8 mouse cellular contexts compared by ENCODE assay signal in genomic region chr11:94564437-94565150, GRCm38 (mm10). TPM values are rescaled to one million over a fixed set of nuclear protein-coding genes. Genes with fewer than 3 reads are reported as not detected.
DNase-seq lines count a peak whose midpoint lies in the region; ATAC-seq and TF ChIP-seq lines count a peak whose summit lies in the region.

Chad (plus strand) TSS chr11:94565047.

- H3K9ac ChIP-seq in forebrain, embryonic 13.5 days, result peak within 1 kb of the TSS; percentile 37
- peak within 1 kb of the TSS; percentile 43 for H3K9ac ChIP-seq in hindbrain, embryonic 12.5 days
- H3K9ac ChIP-seq in limb, embryonic 13.5 days, result peak within 1 kb of the TSS; percentile 54
- H3K9ac ChIP-seq in midbrain, embryonic 11.5 days (ENCODE audit: low read length), result peak within 1 kb of the TSS; percentile 46
- peak within 1 kb of the TSS; percentile 43 for H3K9ac ChIP-seq in stomach, postnatal 0 days (ENCODE audit: low read length)

- peaks cover 26% of the 10 kb centered on the region for H3K27me3 ChIP-seq in forebrain, embryonic 13.5 days
- H3K27me3 ChIP-seq in hindbrain, embryonic 12.5 days, result peaks cover 34% of the 10 kb centered on the region
- peaks cover 32% of the 10 kb centered on the region for H3K27me3 ChIP-seq in limb, embryonic 13.5 days
- H3K27me3 ChIP-seq in midbrain, embryonic 11.5 days (ENCODE audit: control insufficient read depth, insufficient read depth, low read length), result peaks cover 21% of the 10 kb centered on the region
- H3K27me3 ChIP-seq in stomach, postnatal 0 days (ENCODE audit: control insufficient read depth, insufficient read depth, low read length), result no peaks in the 10 kb centered on the region

- peak within 1 kb of the TSS; percentile 61 for H3K4me2 ChIP-seq in forebrain, embryonic 13.5 days
- peak within 1 kb of the TSS; percentile 51 for H3K4me2 ChIP-seq in hindbrain, embryonic 12.5 days (replicated peaks)
- peak within 1 kb of the TSS; percentile 61 for H3K4me2 ChIP-seq in limb, embryonic 13.5 days (replicated peaks)
- peak within 1 kb of the TSS; percentile 42 for H3K4me2 ChIP-seq in midbrain, embryonic 11.5 days
- peak within 1 kb of the TSS; percentile 52 for H3K4me2 ChIP-seq in stomach, postnatal 0 days (replicated peaks; ENCODE audit: low read depth)

- H3K4me3 ChIP-seq in forebrain, embryonic 13.5 days, result peak within 1 kb of the TSS; percentile 23
- H3K4me3 ChIP-seq in hindbrain, embryonic 12.5 days, result peak within 1 kb of the TSS; percentile 26
- H3K4me3 ChIP-seq in limb, embryonic 13.5 days, result peak within 1 kb of the TSS; percentile 32
- H3K4me3 ChIP-seq in midbrain, embryonic 11.5 days (ENCODE audit: low read depth, low read length), result peak within 1 kb of the TSS; percentile 9; the same call in 1 of the 2 replicates
- H3K4me3 ChIP-seq in stomach, postnatal 0 days (ENCODE audit: low read depth, low read length), result peak within 1 kb of the TSS; percentile 23

- H3K4me1 ChIP-seq in forebrain, embryonic 13.5 days, result peaks cover 14% of the 10 kb centered on the region
- peaks cover 19% of the 10 kb centered on the region for H3K4me1 ChIP-seq in hindbrain, embryonic 12.5 days
- H3K4me1 ChIP-seq in limb, embryonic 13.5 days, result peaks cover 28% of the 10 kb centered on the region
- H3K4me1 ChIP-seq in midbrain, embryonic 11.5 days (ENCODE audit: control insufficient read depth, insufficient read depth, low read length), result peaks cover 4% of the 10 kb centered on the region; the same call in 1 of the 2 replicates
- 0 out of 2 replicates have a peak, but pooled peaks cover 3% of the 10 kb centered on the region for H3K4me1 ChIP-seq in stomach, postnatal 0 days (replicated peaks; ENCODE audit: control insufficient read depth, insufficient read depth)

- H3K9me3 ChIP-seq in forebrain, embryonic 13.5 days (replicated peaks), result no peaks in the 10 kb centered on the region
- H3K9me3 ChIP-seq in hindbrain, embryonic 12.5 days (replicated peaks), result no peaks in the 10 kb centered on the region
- no peaks in the 10 kb centered on the region for H3K9me3 ChIP-seq in limb, embryonic 13.5 days
- H3K9me3 ChIP-seq in midbrain, embryonic 11.5 days (ENCODE audit: control insufficient read depth, low read length), result no peaks in the 10 kb centered on the region
- H3K9me3 ChIP-seq in stomach, postnatal 0 days (ENCODE audit: control insufficient read depth, low read length), result no peaks in the 10 kb centered on the region

- DNase-seq in urinary bladder, postnatal 25 days (ENCODE audit: low spot score), result peak; percentile 39
- no peak for DNase-seq in urinary bladder, postnatal 10 days (ENCODE audit: low spot score)
- DNase-seq in midbrain, embryonic 11.5 days (ENCODE audit: low spot score, missing footprints), result peak; percentile 89
- DNase-seq in stomach, postnatal 0 days (ENCODE audit: low spot score), result peak; percentile 91
- no peak for DNase-seq in frontal cortex, adult 2 months (ENCODE audit: extremely low spot score in 1 of 2, low spot score in 1 of 2)

- H3K36me3 ChIP-seq in forebrain, embryonic 13.5 days (ENCODE audit: poor library complexity, severe bottlenecking), result 0 out of 2 replicates have a peak, but pooled peaks cover 3% of the 10 kb centered on the region
- no peaks in the 10 kb centered on the region for H3K36me3 ChIP-seq in hindbrain, embryonic 12.5 days
- peaks cover 19% of the 10 kb centered on the region for H3K36me3 ChIP-seq in limb, embryonic 13.5 days
- H3K36me3 ChIP-seq in midbrain, embryonic 11.5 days (ENCODE audit: control insufficient read depth, insufficient read depth, low read length), result no peaks in the 10 kb centered on the region
- H3K36me3 ChIP-seq in stomach, postnatal 0 days (ENCODE audit: control insufficient read depth, insufficient read depth, low read length), result no peaks in the 10 kb centered on the region

- WGBS in forebrain, embryonic 13.5 days, result under 1% methylated on average over 35 of the region's 35 CpGs
- 4% methylated on average over 35 of the region's 35 CpGs for WGBS in hindbrain, embryonic 12.5 days
- WGBS in limb, embryonic 13.5 days, result 3% methylated on average over 35 of the region's 35 CpGs
- WGBS in midbrain, embryonic 11.5 days, result 4% methylated on average over 35 of the region's 35 CpGs
- WGBS in stomach, postnatal 0 days, result 12% methylated on average over 35 of the region's 35 CpGs

- no peak for TF ChIP-seq EP300 in stomach, postnatal 0 days (optimal IDR thresholded peaks at IDR 0.05)

- H3K27ac ChIP-seq in forebrain, embryonic 13.5 days, result no peak within 1 kb of the TSS
- H3K27ac ChIP-seq in hindbrain, embryonic 12.5 days, result no peak within 1 kb of the TSS
- peak within 1 kb of the TSS; percentile 70 for H3K27ac ChIP-seq in limb, embryonic 13.5 days
- H3K27ac ChIP-seq in midbrain, embryonic 11.5 days (ENCODE audit: low read depth, low read length), result no peak within 1 kb of the TSS
- peak within 1 kb of the TSS; percentile 88 for H3K27ac ChIP-seq in stomach, postnatal 0 days (replicated peaks)

- TF ChIP-seq CTCF in stomach, postnatal 0 days (IDR thresholded peaks at IDR 0.05; ENCODE audit: low read depth), result peak; percentile 56

- ATAC-seq in forebrain, embryonic 13.5 days, result 0 out of 2 replicates have a peak, but pooled peaks have one; percentile 21
- no peak for ATAC-seq in hindbrain, embryonic 12.5 days (ENCODE audit: low FRiP score)
- ATAC-seq in limb, embryonic 13.5 days (ENCODE audit: low FRiP score, low read depth), result peak; percentile 20
- ATAC-seq in midbrain, embryonic 11.5 days (ENCODE audit: low FRiP score), result no peak
- ATAC-seq in stomach, postnatal 0 days (ENCODE audit: low FRiP score, low TSS enrichment), result peak; percentile 75

RNA-seq across cellular contexts. Expression of gene Chad, which starts in this region (rescaled TPM):
- 0.14 and 0.19 TPM in 2 replicates for polyA plus RNA-seq in forebrain, embryonic 13.5 days (2015; fragmentation: Nextera tagmentation; extraction: Ambion mirVana)
- polyA plus RNA-seq in hindbrain, embryonic 12.5 days (2016; fragmentation: Nextera tagmentation; extraction: Ambion mirVana), result 0.98 and 1.5 TPM in 2 replicates
- polyA plus RNA-seq in limb, embryonic 13.5 days (2015; fragmentation: Nextera tagmentation; extraction: Ambion mirVana), result 14.1 and 17.3 TPM in 2 replicates
- 0.20 and 0.30 TPM in 2 replicates for polyA plus RNA-seq in midbrain, embryonic 11.5 days (2014; fragmentation: Nextera tagmentation; extraction: Ambion mirVana)
- 80.8 and 87.5 TPM in 2 replicates for polyA plus RNA-seq in stomach, postnatal 0 days (2015; fragmentation: Nextera tagmentation; extraction: Ambion mirVana)
- polyA plus RNA-seq in frontal cortex, adult 2 months (2012; rRNA removed), result 0.11 and 0.22 TPM in 2 replicates

Comparison
In these comparisons a context has a peak if more than half of its experiments do, and no peak if none do; other contexts are left out.
1. DNase-seq: peak in urinary bladder, postnatal 25 days (single experiment) and stomach, postnatal 0 days (single experiment); none in urinary bladder, postnatal 10 days (single experiment) and frontal cortex, adult 2 months (0 of 2).
2. Peak in ATAC-seq, H3K4me3 ChIP-seq, H3K9ac ChIP-seq and H3K4me2 ChIP-seq in forebrain, embryonic 13.5 days; RNA of the gene not detected or under 1 TPM.
3. Peak in DNase-seq, H3K4me3 ChIP-seq, H3K9ac ChIP-seq and H3K4me2 ChIP-seq in midbrain, embryonic 11.5 days; RNA of the gene not detected or under 1 TPM.
4. ATAC-seq: peak in limb, embryonic 13.5 days (single experiment) and stomach, postnatal 0 days (single experiment); none in hindbrain, embryonic 12.5 days (single experiment) and midbrain, embryonic 11.5 days (single experiment).
5. H3K27ac ChIP-seq: peak in limb, embryonic 13.5 days (single experiment) and stomach, postnatal 0 days (single experiment); none in forebrain, embryonic 13.5 days (single experiment), hindbrain, embryonic 12.5 days (single experiment) and midbrain, embryonic 11.5 days (single experiment).
6. Peak in every context shown above with its lines, with median percentiles within 50 percentile points of each other: H3K4me2 ChIP-seq, H3K4me3 ChIP-seq and H3K9ac ChIP-seq.